Mouse (Mus musculus) ES-CJ7 (cell line): ENCODE data around the gene Eci1.
"Not testable (repeated sequence)": the region's sequence is repeated elsewhere in the genome, so short reads cannot be mapped to it uniquely, and the experiment has no call there.

Experiments
- DNase-seq: peaks from one replicate; pipeline ENCODE4 v3.0.0; 2011; ENCODE audit warnings: low read depth, low spot score

Gene Eci1

GRCm38 (mm10) chr17:24440377-24440776 lies 13.9 kb downstream of the Eci1 start:
- no peak for DNase-seq

GRCm38 (mm10) chr17:24441148-24441547 lies 14.7 kb downstream of the Eci1 start:
- DNase-seq: peak; percentile 47

- no peak for DNase-seq
Measured at GRCm38 (mm10) chr17:24442107-24442506, 15.7 kb downstream of the Eci1 start.

- DNase-seq: no peak
Measured at GRCm38 (mm10) chr17:24442632-24443155, 16.3 kb downstream of the Eci1 start, which contains the start of gene Dnase1l2. Dnase1l2 (minus strand) TSS chr17:24443105.

- DNase-seq: no peak
Measured at GRCm38 (mm10) chr17:24443409-24443808, 17.0 kb downstream of the Eci1 start.

- no peak for DNase-seq
Measured at GRCm38 (mm10) chr17:24446590-24446989, 20.1 kb downstream of the Eci1 start.

GRCm38 (mm10) chr17:24449507-24449906 lies 23.1 kb downstream of the Eci1 start:
- no peak for DNase-seq

- DNase-seq: no peak
Measured at GRCm38 (mm10) chr17:24451220-24451619, 24.8 kb downstream of the Eci1 start.

- no peak for DNase-seq
Measured at GRCm38 (mm10) chr17:24453372-24453771, 26.9 kb downstream of the Eci1 start.

GRCm38 (mm10) chr17:24454218-24454755 lies 27.8 kb downstream of the Eci1 start:
- DNase-seq: no peak

GRCm38 (mm10) chr17:24454756-24455522 lies 28.5 kb downstream of the Eci1 start:
- DNase-seq: peak; percentile 100

- DNase-seq: not testable (repeated sequence)
Measured at GRCm38 (mm10) chr17:24455523-24456206, 29.2 kb downstream of the Eci1 start.

GRCm38 (mm10) chr17:24461580-24461979 lies 35.1 kb downstream of the Eci1 start:
- peak; percentile 74 for DNase-seq

- DNase-seq: no peak
Measured at GRCm38 (mm10) chr17:24462932-24463331, 36.5 kb downstream of the Eci1 start.

- DNase-seq: peak; percentile 71
Measured at GRCm38 (mm10) chr17:24463374-24464133, 37.1 kb downstream of the Eci1 start.

GRCm38 (mm10) chr17:24468636-24469246 lies 42.3 kb downstream of the Eci1 start:
- no peak for DNase-seq

- no peak for DNase-seq
Measured at GRCm38 (mm10) chr17:24469336-24469909, 43.0 kb downstream of the Eci1 start.

GRCm38 (mm10) chr17:24469910-24470602 lies 43.6 kb downstream of the Eci1 start, which contains the start of the genes E4f1 and Pgp:
E4f1 (minus strand) TSS chr17:24470313.
Pgp (plus strand) TSS chr17:24470392.
- DNase-seq: peak; percentile 97

- DNase-seq: no peak
Measured at GRCm38 (mm10) chr17:24470701-24471527, 44.5 kb downstream of the Eci1 start.
